Mouse (Mus musculus): ENCODE measurements around the gene Fmn2.

DNA sequence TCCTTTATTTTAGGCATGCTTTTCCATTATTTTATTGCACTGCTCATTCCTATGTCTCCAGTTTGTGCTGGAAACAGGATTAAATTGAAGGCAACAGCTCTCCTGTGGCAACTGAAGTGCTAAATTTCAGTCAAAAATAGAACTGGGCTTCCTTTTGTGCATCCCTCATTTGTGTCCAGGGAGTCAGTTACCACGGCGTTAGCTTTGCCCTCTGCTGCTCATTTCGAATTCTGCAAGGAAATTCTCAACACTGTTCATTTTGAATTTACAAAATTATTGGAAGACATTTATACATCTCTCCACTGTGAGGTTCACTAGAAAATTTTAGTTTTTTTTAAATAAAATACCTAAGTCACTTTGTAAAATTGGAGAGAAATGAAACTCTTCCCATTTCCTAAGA, 53.8 kb downstream of the Fmn2 start:
- TF ChIP-seq CTCF (IDR thresholded peaks at IDR 0.05; ENCODE audit: low read depth, low read length), result no peak
- TF ChIP-seq POLR2A (IDR thresholded peaks at IDR 0.05; ENCODE audit: extremely low read depth, insufficient read depth, low read length), result no peak
